Mouse (Mus musculus): ENCODE measurements at regions not wholly inside any gene's neighbourhood (a gene's known extent, or its start where the extent isn't known, plus 50 kb on each side); places are given as distances from the start of the nearest gene placed in this dataset.
"Not testable (repeated sequence)": the region's sequence is repeated elsewhere in the genome, so short reads cannot be mapped to it uniquely, and the experiment has no call there.

DNA sequence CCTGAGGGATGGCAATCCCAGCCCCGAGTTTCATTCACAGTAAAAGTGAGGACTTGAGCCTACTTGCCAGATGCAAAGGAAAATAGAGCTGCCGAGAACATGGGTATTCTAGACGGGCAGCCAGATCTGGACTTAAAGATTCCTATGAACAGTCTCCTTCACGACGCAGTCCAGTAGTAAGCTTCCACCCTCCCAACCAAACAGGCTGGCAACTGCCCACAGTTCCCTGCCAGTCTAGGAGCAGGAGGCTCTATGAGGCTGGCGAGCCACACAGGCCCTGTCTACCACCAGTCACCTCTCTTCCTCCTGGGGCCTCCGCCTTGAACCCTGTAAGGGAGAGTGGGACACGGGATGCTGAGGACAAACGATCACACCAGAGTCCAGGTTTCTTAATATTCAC lies 153.5 kb upstream of the Snrpn start:
- Histone ChIP-seq H3K4me2 (no peak overlapping the region), H3K4me3 (no peak overlapping the region), H3K27ac (no peak overlapping the region), H3K36me3 (no peaks in the 10 kb centered on the region), H3K9me3 (peaks cover 4% of the 10 kb centered on the region), H3K27me3 (no peaks in the 10 kb centered on the region), H3K4me1 (no peaks in the 10 kb centered on the region), H3K9ac (no peak overlapping the region)
- WGBS, result 82% methylated on average over 9 of the region's 9 CpGs
- ATAC-seq (ENCODE audit: insufficient number of reproducible peaks, insufficient read depth, low FRiP score, low TSS enrichment, low read depth), result no peak

DNA sequence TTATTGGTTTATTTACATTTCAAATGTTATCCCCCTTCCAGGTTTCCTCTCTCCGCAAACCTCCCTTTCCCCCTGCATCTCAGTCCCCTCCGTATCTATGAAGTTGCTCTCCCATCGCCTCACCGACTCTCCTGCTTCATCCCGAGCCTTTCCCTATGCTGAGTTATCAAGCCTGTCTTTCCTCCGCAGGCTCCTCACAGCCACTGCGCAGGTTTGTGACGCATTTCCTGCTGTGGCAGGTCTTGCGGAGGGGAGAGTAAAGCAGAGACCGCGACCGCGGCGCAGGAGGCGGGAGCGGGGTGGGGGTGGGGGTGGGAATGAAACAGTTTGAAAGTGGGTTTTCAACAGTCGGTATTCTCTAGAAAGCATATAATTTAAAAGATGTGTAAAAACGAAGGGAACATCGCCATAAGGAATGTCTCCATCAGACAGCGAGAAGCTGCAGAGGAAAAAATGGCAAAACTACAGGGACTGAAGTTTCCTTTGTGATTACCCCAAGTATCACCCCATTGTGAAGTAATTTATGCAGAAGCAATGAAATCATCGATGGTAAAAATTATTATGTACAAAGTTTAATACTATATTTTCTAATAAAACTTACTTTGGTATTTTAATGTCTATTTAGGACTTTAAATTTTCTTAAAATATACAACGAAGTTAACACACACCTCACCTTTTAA lies 104.3 kb upstream of the Snrpn start:
- H3K27me3 ChIP-seq, H3K4me1 ChIP-seq, H3K9me3 ChIP-seq, H3K36me3 ChIP-seq: not testable (repeated sequence)
- 0 out of 2 replicates have a peak overlapping the region, but pooled peaks have one; percentile 28 for H3K27ac ChIP-seq
- 0 out of 2 replicates have a peak overlapping the region, but pooled peaks have one; percentile 54 for H3K9ac ChIP-seq
- WGBS, result 21% methylated on average over 22 of the region's 22 CpGs
- H3K4me3 ChIP-seq, result peak overlapping the region; percentile 40
- peak; percentile 85 for ATAC-seq (ENCODE audit: insufficient number of reproducible peaks, insufficient read depth, low FRiP score, low TSS enrichment, low read depth)
- H3K4me2 ChIP-seq, result peak overlapping the region; percentile 41

DNA sequence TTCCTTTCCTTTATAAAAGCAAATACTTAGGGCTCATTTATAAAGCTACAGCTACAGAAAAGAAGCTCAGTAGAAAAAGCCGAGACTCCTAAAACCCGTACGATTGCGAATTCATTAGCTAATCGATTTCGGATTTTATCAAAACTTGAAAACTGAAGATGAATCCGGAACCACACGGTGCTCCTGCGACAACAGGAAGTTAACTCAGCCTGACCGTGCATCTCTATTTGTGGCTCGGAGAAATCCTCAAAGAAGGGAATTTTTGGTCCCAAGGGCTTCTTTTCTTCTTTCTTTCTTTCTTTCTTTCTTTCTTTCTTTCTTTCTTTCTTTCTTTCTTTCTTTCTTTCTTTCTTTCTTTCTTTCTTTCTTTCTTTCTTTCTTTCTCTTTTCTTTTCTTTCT lies 103.7 kb upstream of the Snrpn start:
- peak overlapping the region; percentile 42 for H3K4me2 ChIP-seq
- not testable (repeated sequence) for ATAC-seq (ENCODE audit: insufficient number of reproducible peaks, insufficient read depth, low FRiP score, low TSS enrichment, low read depth); H3K36me3 ChIP-seq; H3K4me1 ChIP-seq; H3K27me3 ChIP-seq; H3K9me3 ChIP-seq; H3K27ac ChIP-seq
- 31% methylated on average over 11 of the region's 11 CpGs for WGBS
- H3K9ac ChIP-seq, result peak overlapping the region; percentile 61; the same call in 1 of the 2 replicates
- peak overlapping the region; percentile 42 for H3K4me3 ChIP-seq

DNA sequence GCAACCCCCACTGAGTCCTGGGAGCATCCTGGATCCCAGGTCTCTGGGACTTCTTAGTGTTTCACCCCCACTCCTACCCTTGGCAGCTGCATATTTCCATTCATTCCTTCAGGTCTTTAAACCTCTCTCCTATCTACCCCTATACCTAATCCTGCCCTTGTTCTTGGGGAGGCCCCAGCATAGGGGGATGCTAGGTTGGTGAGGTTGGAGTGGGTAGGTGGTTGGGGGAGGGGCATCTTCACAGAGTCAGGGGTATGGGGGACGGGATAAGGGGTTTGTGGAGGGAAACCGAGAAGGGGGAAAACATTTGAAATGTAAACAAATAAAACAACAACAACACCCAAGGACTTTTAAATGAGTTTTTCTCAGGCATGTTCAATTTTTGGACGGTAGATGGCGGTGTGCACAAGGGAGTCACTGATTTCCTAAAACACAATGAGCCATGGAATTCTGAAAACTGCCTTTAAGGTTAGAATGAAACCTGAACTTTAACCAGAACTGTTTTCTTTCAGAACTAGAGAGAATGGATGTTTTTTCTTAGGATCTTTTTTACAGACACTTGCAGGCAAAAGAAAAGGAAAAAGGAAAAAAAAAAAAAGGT lies 98.7 kb upstream of the Snrpn start:
- H3K27me3 ChIP-seq; ATAC-seq (ENCODE audit: insufficient number of reproducible peaks, insufficient read depth, low FRiP score, low TSS enrichment, low read depth); H3K4me3 ChIP-seq; H3K9me3 ChIP-seq; H3K36me3 ChIP-seq; H3K4me2 ChIP-seq; H3K4me1 ChIP-seq; H3K9ac ChIP-seq; H3K27ac ChIP-seq: not testable (repeated sequence)
- 11% methylated on average over 4 of the region's 4 CpGs for WGBS

DNA sequence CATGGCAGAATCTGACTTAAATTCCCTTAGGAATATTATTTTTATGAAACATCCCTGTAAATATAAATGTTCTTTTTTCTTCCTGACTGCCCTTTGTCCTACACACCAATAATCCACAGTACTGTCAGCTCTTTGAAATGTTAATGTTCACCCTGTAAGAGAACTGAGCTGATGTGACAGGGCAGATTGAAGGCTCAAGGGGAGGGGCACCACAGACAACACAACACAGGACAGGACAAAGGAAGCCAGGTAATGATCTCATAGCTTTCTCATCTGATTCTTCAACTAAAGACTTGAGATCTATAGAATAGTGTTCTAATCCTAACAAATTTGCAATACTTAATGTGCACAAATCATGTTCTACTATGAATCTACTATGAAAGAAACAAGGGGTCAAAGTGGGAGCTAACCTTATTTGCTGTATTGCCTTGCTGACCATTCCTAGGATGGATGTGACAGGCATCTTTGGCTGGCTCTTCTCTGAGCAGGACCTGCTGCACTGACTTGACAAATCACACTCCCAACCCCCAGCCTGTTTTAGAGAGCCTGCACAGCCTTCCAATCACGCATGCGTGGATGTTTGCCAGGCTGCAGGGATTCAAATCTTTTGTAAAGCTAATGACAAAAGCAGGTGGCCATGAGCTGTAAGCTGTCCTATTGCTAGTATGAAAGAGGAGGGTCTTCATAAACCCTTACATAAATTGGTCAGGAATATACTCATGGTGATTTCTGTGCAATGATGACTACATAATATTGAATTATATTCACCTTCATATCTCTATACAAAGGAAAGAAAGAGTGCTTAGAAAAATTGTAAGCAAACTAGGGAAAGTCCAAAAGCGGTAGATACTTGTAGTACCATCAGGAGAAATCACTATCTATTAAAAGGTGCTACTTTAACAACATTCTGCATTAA lies 76.6 kb upstream of the Snrpn start:
- not testable (repeated sequence) for H3K36me3 ChIP-seq; ATAC-seq (ENCODE audit: insufficient number of reproducible peaks, insufficient read depth, low FRiP score, low TSS enrichment, low read depth); H3K4me2 ChIP-seq; H3K27me3 ChIP-seq; H3K27ac ChIP-seq; H3K9ac ChIP-seq; H3K9me3 ChIP-seq; H3K4me1 ChIP-seq; H3K4me3 ChIP-seq
- WGBS, result 62% methylated on average over 3 of the region's 3 CpGs

Measured in embryonic facial prominence, embryonic 13.5 days (tissue).